Mouse (Mus musculus) left cerebral cortex, postnatal 36 days (tissue): ENCODE measurements around the gene Fam71e1. TPM values are rescaled to one million over a fixed set of nuclear protein-coding genes. Genes with fewer than 3 reads are reported as not detected.

Experiments used
- DNase-seq, 2 experiments: peaks; one replicate each; pipeline ENCODE4 v3.0.0; 2021 to 2022; ENCODE audit warnings: low spot score in 2 of 2, mixed read lengths in 1 of 2
- intact Hi-C: fragments of 180-260 bp; cut with DNase I; formaldehyde crosslinking; loops from one replicate; pipeline ENCODE4 v1.15.1; 2025
- total RNA-seq, 2 experiments: library from RNA; stranded (reverse); gene quantifications; 2 replicates each; pipeline ENCODE4 v1.2.3; 2021

Gene Fam71e1
- total RNA-seq = 10 to 100 TPM; 18.9 to 20.2 TPM

GRCm38 (mm10) chr7:44495992-44496770 is at the start of gene Fam71e1, which contains the start of gene Emc10:
TSS of gene Fam71e1 (plus strand) at chr7:44496581.
TSS of gene Emc10 (minus strand) at chr7:44496529.
- intact Hi-C loops = no loop called here
- DNase-seq = peak; percentile 98 to 99

- intact Hi-C loops = no loop called here
- DNase-seq = no peak
These were observed 43.1 kb upstream of the Fam71e1 start for GRCm38 (mm10) chr7:44453256-44453655.

- peak in 1 of 2 experiments; percentile 2 for DNase-seq
- intact Hi-C loops = no loop called here
These were observed 40.1 kb upstream of the Fam71e1 start for GRCm38 (mm10) chr7:44456302-44456701.

GRCm38 (mm10) chr7:44460067-44460466 is 36.3 kb upstream of the Fam71e1 start:
- peak in 1 of 2 experiments; percentile 9 for DNase-seq
- intact Hi-C loops = loop anchor here (2.0 kb wide), 1 partner anchor 15 kb away; no protein-coding TSS in a partner anchor

- peak; percentile 12 to 13 for DNase-seq
- intact Hi-C loops = loop anchor here (2.0 kb wide), 1 partner anchor 16 kb away; no protein-coding TSS in a partner anchor
These were observed 35.4 kb upstream of the Fam71e1 start for GRCm38 (mm10) chr7:44460767-44461502.

- intact Hi-C loops = loop anchor here (2.0 kb wide), 1 partner anchor 17 kb away; no protein-coding TSS in a partner anchor
- DNase-seq = no peak
These were observed 34.7 kb upstream of the Fam71e1 start for GRCm38 (mm10) chr7:44461503-44462217.

- intact Hi-C loops = no loop called here
- peak; percentile 52 to 61 for DNase-seq
These were observed 33.9 kb upstream of the Fam71e1 start for GRCm38 (mm10) chr7:44462218-44463055.

- DNase-seq = no peak
- intact Hi-C loops = no loop called here
These were observed 33.3 kb upstream of the Fam71e1 start for GRCm38 (mm10) chr7:44463056-44463425.

- intact Hi-C loops = no loop called here
- DNase-seq = peak; percentile 20 to 38
These were observed 32.7 kb upstream of the Fam71e1 start for GRCm38 (mm10) chr7:44463556-44464225.

GRCm38 (mm10) chr7:44464511-44464910 is 31.9 kb upstream of the Fam71e1 start:
- peak; percentile 85 for DNase-seq

GRCm38 (mm10) chr7:44465111-44465510 is 31.3 kb upstream of the Fam71e1 start, which contains the start of gene Aspdh:
TSS of gene Aspdh (plus strand) at chr7:44465391.
- DNase-seq = peak; percentile 16 to 18

More at GRCm38 (mm10) chr7:44464511-44464910, 31.9 kb upstream of the Fam71e1 start:
- intact Hi-C loops = no loop called here

GRCm38 (mm10) chr7:44466006-44466887 is 30.1 kb upstream of the Fam71e1 start:
- peak in 1 of 2 experiments; percentile 8 for DNase-seq
- intact Hi-C loops = loop anchor here (5.0 kb wide), 1 partner anchor 94 kb away; no protein-coding TSS in a partner anchor

More at GRCm38 (mm10) chr7:44465111-44465510, 31.3 kb upstream of the Fam71e1 start, which contains the start of gene Aspdh:
- intact Hi-C loops = loop anchor here (5.0 kb wide), 1 partner anchor 93 kb away; no protein-coding TSS in a partner anchor

- intact Hi-C loops = loop anchor here (5.0 kb wide), 1 partner anchor 95 kb away; no protein-coding TSS in a partner anchor
- peak in 1 of 2 experiments; percentile 20 for DNase-seq
These were observed 29.5 kb upstream of the Fam71e1 start for GRCm38 (mm10) chr7:44466888-44467311.

- intact Hi-C loops = loop anchor here (5.0 kb wide), 1 partner anchor 96 kb away; no protein-coding TSS in a partner anchor
These were observed 28.5 kb upstream of the Fam71e1 start, which contains the start of gene Josd2 for GRCm38 (mm10) chr7:44467811-44468411. TSS of gene Josd2 (plus strand) at chr7:44467980.

GRCm38 (mm10) chr7:44468644-44469285 is 27.6 kb upstream of the Fam71e1 start:
- intact Hi-C loops = loop anchor here (5.0 kb wide), 1 partner anchor 96 kb away; no protein-coding TSS in a partner anchor
- DNase-seq = peak in 1 of 2 experiments; percentile 33

More at GRCm38 (mm10) chr7:44467811-44468411, 28.5 kb upstream of the Fam71e1 start, which contains the start of gene Josd2:
- DNase-seq = peak; percentile 96 to 97
